Mouse (Mus musculus) spleen, adult 2 months (tissue): ENCODE measurements around the gene Pecam1.

Experiments used
- CTCF ChIP-seq: fragments of 200-500 bp; IDR thresholded peaks from 2 replicates; pipeline ENCODE4 v1.5.1; 2011; ENCODE audit warnings: mild to moderate bottlenecking, inconsistent platforms; ENCODE audit not compliant: insufficient read depth, insufficient read length, insufficient replicate concordance; ENCODE audit errors: extremely low read depth
- POLR2A ChIP-seq: fragments of 200-500 bp; IDR thresholded peaks from 2 replicates; pipeline ENCODE4 v1.6.1; 2011; ENCODE audit warnings: low read depth, low read length, inconsistent platforms

GRCm38 (mm10) chr11:106777395-106777794, 27.0 kb upstream of the Pecam1 start:
- TF ChIP-seq CTCF (no peak), POLR2A (no peak)
